Mouse (Mus musculus): ENCODE measurements at regions not wholly inside any gene's neighbourhood (a gene's known extent, or its start where the extent isn't known, plus 50 kb on each side); places are given as distances from the start of the nearest gene placed in this dataset.
A peak's percentile ranks its signal among the peaks of the same experiment; 100 is the strongest.

GRCm38 (mm10) chr11:85966207-85966606 is 80.0 kb downstream of the Tbx4 start:
- no peak for DNase-seq (ENCODE audit: low spot score in 2 of 2)

- DNase-seq (ENCODE audit: low spot score in 2 of 2), result no peak
Observed at GRCm38 (mm10) chr11:85970287-85970686, 84.1 kb downstream of the Tbx4 start.

- peak; percentile 29 to 46 for DNase-seq (ENCODE audit: low spot score in 2 of 2)
Observed at GRCm38 (mm10) chr11:85972385-85972784, 86.2 kb downstream of the Tbx4 start.

DNA sequence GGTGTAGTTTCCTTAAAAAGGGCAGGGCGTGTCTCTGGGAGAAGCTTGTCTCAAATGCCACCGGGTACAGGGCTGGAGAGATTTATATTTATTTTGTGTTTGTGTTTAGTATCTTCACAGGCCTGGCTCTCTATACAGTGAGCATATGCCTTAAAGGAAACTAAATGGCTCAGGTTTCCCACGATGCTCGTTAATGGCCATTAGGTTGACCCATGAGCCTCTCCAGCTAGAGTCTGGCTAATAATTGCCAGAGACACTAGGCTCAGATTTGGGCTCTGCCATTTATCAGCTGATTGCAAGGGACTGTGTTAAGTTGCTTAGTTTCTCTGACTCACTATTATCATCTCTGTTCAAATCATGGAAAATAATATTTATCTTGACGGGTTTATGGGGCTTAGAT is 87.5 kb downstream of the Tbx4 start:
- DNase-seq (ENCODE audit: low spot score in 2 of 2), result no peak

- no peak for DNase-seq (ENCODE audit: low spot score in 2 of 2)
Observed at GRCm38 (mm10) chr11:85976693-85977434, 90.6 kb downstream of the Tbx4 start.

- no peak for DNase-seq (ENCODE audit: low spot score in 2 of 2)
Observed at GRCm38 (mm10) chr11:85980388-85980787, 94.2 kb downstream of the Tbx4 start.

DNA sequence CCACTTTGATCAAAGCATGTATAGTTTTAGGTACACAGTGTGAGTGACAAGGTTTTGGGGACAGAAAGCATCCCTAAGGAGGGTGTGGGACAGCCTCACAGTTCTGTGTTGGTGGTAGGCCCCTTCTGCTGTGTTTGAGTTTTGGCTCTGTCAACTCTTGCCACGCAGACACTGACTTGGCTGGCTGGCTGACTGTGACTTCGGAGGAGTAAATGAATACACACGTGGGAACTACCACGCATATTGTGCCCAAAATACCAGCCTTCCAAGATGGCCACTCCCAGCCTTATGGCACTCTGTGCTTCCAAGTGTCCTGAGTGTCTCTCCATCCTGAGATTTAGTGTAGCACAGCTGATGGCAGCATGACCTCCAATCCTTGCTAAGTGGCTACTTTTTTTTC is 95.3 kb downstream of the Tbx4 start:
- no peak for DNase-seq (ENCODE audit: low spot score in 2 of 2)

DNA sequence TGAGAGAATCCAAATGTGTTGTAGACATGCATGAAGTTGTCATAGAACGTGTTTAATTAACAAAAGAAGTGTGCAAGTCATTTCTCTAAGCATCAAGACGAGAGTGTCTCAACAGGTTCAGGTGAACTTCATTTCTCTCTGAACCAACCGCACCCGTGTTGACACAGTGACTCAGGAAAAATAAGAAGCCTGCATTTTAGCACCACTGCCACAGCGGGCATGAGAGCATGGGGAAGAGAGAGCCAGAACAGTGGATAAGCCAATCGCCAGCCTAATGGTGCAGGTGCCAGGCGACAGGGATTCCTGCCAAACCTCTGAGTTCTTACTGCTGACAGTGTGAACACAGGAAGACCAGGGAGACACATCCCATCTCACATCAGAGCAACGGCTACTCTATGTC is 100.1 kb downstream of the Tbx4 start:
- no peak for DNase-seq (ENCODE audit: low spot score in 2 of 2)

DNA sequence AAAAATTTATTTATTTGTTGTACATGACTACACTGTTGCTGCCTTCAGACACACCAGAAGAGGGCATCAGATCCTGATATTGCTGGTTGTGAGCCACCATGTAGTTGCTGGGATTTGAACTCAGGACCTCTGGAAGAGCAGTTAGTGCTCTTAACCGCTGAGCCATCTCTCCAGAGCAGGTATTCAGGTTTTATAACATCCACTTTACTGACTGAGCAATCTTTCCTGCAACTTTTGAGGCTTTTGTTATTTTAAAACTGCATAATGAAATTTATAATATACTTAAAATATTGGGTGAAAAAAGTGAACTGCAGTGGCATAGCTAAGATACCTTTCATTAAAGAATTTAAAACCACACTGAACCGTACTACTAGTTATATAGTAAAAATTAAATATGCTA is 101.0 kb downstream of the Tbx4 start:
- no peak for DNase-seq (ENCODE audit: low spot score in 2 of 2)

GRCm38 (mm10) chr11:85989536-85989935 is 103.3 kb downstream of the Tbx4 start:
- no peak for DNase-seq (ENCODE audit: low spot score in 2 of 2)

DNA sequence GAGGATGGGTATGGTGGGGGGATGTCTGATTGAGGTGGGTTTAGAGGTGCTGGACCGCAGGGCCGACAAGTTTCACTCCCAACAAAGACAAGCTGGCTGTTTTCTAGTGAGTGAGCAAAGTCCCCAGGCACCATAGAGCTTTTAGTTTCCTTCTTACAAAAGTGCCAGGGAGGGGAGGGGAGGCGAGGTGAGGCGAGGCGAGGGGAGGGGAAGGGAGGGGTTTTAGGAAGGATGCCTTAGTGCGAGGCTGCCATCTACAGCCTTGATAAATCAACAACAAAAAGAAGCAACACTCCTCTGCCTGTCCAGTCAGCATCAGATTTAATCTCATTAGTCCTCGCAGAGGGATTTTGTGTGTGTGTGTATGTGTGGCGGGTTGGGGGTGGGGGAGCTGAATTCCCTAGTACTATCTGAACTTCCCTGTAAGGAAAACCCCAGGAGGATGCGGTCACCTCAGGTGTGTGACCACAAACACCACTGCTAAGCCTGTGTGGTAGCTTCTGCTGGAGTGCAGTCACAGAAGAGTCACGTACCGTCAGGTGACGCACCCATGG is 103.8 kb downstream of the Tbx4 start:
- no peak for DNase-seq (ENCODE audit: low spot score in 2 of 2)

DNA sequence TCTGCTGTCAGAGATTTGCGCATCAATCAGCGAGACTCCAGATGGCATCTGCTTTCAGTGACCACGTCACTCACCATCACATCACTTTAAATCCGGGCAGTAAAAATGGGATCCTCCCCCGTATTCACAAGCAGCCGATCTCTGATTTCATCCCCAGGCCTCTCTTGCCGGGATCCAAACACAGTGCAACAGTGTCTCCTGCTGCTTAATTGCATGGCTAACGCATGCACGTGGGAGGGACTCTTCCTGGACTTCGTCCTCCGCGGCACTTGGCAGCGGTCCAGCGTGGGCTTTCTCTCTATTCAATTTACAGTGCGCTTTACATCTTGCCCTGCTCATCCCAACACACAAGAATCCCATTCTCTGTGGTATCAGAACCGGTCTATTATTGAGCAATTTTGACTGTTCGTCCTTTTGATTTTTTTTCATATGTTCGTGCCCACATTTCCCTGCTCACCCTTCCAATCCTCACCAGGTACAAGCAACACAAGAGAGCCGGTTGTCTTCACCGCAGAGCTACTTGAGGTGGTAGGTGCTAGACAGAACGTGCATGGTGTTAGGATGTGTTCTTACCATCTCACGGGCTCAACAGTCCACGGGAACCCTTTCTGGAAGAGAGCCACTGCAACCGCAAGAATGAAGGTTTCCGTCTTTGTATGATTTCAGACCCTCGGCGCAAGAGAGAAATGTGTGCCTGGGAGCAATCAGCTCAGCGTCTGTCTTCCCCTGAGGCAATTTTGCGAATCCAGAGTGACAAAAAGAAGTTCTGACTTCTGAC is 109.3 kb downstream of the Tbx4 start:
- peak; percentile 6 to 22 for DNase-seq (ENCODE audit: low spot score in 2 of 2)

- no peak for DNase-seq (ENCODE audit: low spot score in 2 of 2)
Observed at GRCm38 (mm10) chr11:85996686-85997085, 110.5 kb downstream of the Tbx4 start.

- no peak for DNase-seq (ENCODE audit: low spot score in 2 of 2)
Observed at GRCm38 (mm10) chr11:86003341-86003740, 117.1 kb downstream of the Tbx4 start.

GRCm38 (mm10) chr11:86005284-86005683 is 119.1 kb downstream of the Tbx4 start:
- no peak for DNase-seq (ENCODE audit: low spot score in 2 of 2)

DNA sequence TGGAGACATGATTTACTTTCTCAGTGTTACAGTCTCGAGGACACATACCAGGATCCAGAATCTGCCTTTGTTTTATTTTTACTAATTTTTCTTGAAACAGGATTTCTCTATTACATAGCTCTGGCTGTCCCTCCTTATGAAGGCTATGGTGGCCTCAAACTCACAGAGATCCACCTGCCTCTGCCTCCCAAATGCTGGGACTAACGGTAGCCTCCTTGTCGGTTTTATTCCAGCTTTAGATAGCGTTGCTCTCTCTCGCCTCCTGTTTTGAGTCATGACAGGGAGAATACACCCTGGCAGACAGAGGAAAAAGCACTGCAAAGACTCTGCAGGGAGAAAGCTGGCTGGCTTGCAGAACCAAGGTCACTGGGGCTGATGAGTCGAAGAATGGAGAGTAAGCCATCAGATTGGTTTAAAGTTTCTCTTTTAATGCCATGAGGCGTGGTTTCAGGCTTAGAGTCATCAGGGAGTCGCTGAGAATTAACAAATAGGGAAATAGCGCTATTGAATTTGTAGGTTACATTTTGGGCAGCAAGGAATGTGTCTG is 119.8 kb downstream of the Tbx4 start:
- DNase-seq (ENCODE audit: low spot score in 2 of 2), result no peak

DNA sequence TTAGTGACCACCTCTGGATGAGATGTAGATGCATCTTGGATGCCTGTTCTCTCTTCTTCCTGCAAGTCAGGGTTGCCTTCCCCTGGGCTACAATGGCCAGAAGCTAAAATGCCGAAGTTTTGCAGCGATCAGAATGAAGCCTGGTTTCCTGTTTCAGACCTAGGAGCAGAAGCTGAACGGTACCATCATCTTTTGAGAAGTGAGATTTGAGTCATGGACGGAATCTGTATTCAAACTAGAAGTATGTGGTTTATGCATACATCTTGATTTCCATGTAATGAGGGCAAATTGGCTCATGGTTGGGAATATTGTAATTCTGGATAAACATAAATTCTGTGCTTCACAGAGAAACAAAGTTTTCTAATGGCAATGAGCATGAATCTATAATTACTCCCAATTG is 120.6 kb downstream of the Tbx4 start:
- DNase-seq (ENCODE audit: low spot score in 2 of 2), result no peak

Measured in frontal cortex, postnatal 10 days (tissue).